Mouse (Mus musculus) C2C12 (cell line): ENCODE results near the gene Sh2d3c. TPM values are rescaled to one million over a fixed set of nuclear protein-coding genes. Genes with fewer than 3 reads are reported as not detected.
A peak's percentile ranks its signal among the peaks of the same experiment; 100 is the strongest.

Experiments
- H3K27me3 ChIP-seq: one replicate; pipeline ENCODE4 v1.6.1; 2011; ENCODE audit not compliant: control insufficient read depth, insufficient read depth, insufficient read length
- H3K36me3 ChIP-seq: one replicate; pipeline ENCODE4 v1.6.1; 2011; ENCODE audit not compliant: control insufficient read depth, insufficient read depth
- H3K4me3 ChIP-seq: one replicate; pipeline ENCODE4 v1.5.1; 2011; ENCODE audit warnings: mild to moderate bottlenecking, control low read depth; ENCODE audit not compliant: poor library complexity, insufficient read depth, severe bottlenecking
- H3K79me2 ChIP-seq: one replicate; pipeline ENCODE4 v1.6.1; 2011; ENCODE audit not compliant: control insufficient read depth, insufficient read depth
- H3K79me3 ChIP-seq: one replicate; pipeline ENCODE4 v1.6.1; 2011; ENCODE audit warnings: low read depth, control low read depth
- H3ac ChIP-seq: one replicate; pipeline ENCODE3; 2011; ENCODE audit warnings: low read depth; ENCODE audit not compliant: control insufficient read depth, insufficient read length
- CEBPB ChIP-seq: IDR thresholded peaks from one replicate; pipeline ENCODE4 v1.6.1; 2011; ENCODE audit warnings: low read depth, mild to moderate bottlenecking, control low read depth, moderate library complexity
- CTCF ChIP-seq: IDR thresholded peaks from one replicate; pipeline ENCODE4 v1.5.1; 2011; ENCODE audit not compliant: control insufficient read depth, insufficient read depth, insufficient read length
- FOSL1 ChIP-seq: IDR thresholded peaks from one replicate; pipeline ENCODE4 v1.8.0; 2011; ENCODE audit warnings: mild to moderate bottlenecking, low read length; ENCODE audit not compliant: poor library complexity, insufficient read depth, severe bottlenecking
- MAX ChIP-seq: IDR thresholded peaks from one replicate; pipeline ENCODE4 v1.6.1; 2011; ENCODE audit warnings: mild to moderate bottlenecking, control low read depth
- MYOD1 ChIP-seq: IDR thresholded peaks from one replicate; pipeline ENCODE4 v1.6.1; 2011; ENCODE audit warnings: low read depth; ENCODE audit not compliant: control insufficient read depth, insufficient read length
- MYOG ChIP-seq: IDR thresholded peaks from one replicate; pipeline ENCODE4 v1.6.1; 2011; ENCODE audit not compliant: control insufficient read depth, insufficient read length; ENCODE audit errors: extremely low read depth
- USF1 ChIP-seq: IDR thresholded peaks from one replicate; pipeline ENCODE4 v1.6.1; 2011; ENCODE audit warnings: low read depth, mild to moderate bottlenecking, control low read depth, moderate library complexity
- polyA plus RNA-seq: library from polyadenylated mRNA; unstranded; fragments of >200 nt; fragmentation: generic; extraction: Trizol; gene quantifications from one replicate; pipeline ENCODE4 v1.2.1, GENCODE M21; 2012; ENCODE audit warnings: missing spikeins

The Sh2d3c gene
- polyA plus RNA-seq, 1 experiment, result 0.50 TPM

DNA sequence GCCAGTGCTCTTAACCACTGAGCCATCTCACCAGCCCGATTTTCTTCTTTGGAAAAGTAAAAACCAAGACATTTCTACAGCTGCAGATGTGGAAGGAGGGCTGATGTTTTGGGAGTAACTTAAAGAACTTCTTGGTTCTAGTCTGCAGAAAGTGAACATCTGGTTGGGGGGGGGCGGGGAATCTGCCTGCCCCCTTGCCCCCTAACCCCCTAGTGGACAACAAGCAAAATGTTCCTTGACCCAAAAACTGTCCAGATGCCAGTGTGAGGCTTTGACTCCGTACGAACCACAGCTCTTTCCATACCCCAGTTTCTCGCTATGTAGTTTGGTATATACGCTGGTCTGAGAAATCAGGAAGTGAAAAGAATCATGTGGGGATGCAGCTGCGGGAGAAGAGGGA lies 29.3 kb downstream of the Sh2d3c start:
- no peak overlapping the region for H3ac ChIP-seq
- TF ChIP-seq MYOG, result no peak
- H3K79me3 ChIP-seq, result no peaks in the 10 kb centered on the region
- no peaks in the 10 kb centered on the region for H3K79me2 ChIP-seq
- H3K27me3 ChIP-seq, result peaks cover 26% of the 10 kb centered on the region
- H3K36me3 ChIP-seq, result no peaks in the 10 kb centered on the region
- H3K4me3 ChIP-seq, result no peak overlapping the region

DNA sequence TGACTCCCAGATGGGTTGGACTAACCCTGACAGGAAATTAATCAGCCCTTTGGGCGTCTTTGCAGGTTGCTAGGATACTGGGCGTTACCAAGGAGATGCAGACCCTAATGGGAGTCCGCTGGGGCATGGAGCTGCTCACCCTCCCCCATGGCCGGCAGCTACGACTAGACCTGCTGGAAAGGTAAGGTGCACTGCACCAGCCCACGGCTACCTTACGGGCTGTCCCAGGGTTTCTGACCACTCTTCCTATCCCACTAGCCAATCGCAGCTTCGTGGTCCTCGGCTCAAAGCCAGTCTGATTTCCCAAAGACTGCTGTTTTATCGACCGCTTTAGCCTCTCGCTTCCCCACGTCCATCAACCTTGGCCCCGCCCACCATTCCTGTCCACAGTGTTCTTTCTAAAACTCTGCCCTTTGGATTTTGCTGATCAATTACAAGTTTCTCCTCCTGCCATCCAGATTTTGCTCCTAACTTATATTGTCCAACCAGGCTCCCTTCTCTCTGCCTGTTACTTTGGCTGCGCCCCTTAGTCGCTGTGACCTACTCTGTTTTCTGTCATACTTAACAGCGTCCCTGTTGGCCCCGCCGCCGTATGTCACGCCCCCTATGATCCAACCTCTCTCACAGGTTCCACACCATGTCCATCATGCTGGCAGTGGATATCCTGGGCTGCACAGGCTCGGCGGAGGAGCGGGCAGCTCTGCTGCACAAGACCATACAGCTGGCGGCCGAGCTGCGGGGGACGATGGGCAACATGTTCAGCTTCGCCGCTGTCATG lies 30.2 kb downstream of the Sh2d3c start:
- no peak overlapping the region for H3K4me3 ChIP-seq

GRCm38 (mm10) chr2:32751665-32752033 lies 30.8 kb downstream of the Sh2d3c start:
- peaks cover 14% of the 10 kb centered on the region for H3K27me3 ChIP-seq
- TF ChIP-seq MYOD1 (no peak), USF1 (no peak), MAX (no peak), MYOG (no peak), CTCF (no peak), CEBPB (no peak), FOSL1 (no peak)
- H3K79me3 ChIP-seq, result no peaks in the 10 kb centered on the region
- H3K4me3 ChIP-seq, result no peak overlapping the region
- no peaks in the 10 kb centered on the region for H3K79me2 ChIP-seq
- H3ac ChIP-seq, result no peak overlapping the region
- H3K36me3 ChIP-seq, result no peaks in the 10 kb centered on the region

More for the DNA sequence above, 30.2 kb downstream of the Sh2d3c start:
- no peaks in the 10 kb centered on the region for H3K79me3 ChIP-seq
- peaks cover 19% of the 10 kb centered on the region for H3K27me3 ChIP-seq
- H3K79me2 ChIP-seq, result no peaks in the 10 kb centered on the region
- no peak for TF ChIP-seq MYOG
- H3ac ChIP-seq, result no peak overlapping the region
- no peaks in the 10 kb centered on the region for H3K36me3 ChIP-seq

DNA sequence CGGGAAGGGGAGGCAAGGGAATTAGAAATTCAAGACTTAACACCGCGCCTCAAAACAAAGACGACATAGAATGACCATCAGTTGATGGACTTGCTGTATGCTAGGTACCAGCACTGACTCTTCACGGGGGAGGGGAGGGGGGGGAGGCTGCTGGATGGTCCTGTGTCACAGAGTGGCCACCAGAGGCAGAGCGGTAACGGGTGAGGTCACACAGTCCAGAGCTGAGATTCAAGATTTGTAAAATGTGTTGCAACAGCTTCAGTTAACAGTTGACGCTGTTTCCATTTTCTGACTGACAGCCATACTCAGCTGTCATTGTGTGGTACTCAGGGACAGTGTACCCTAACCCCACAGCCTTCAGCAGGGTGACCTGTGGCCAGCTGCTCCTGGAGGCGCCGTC lies 31.3 kb downstream of the Sh2d3c start:
- Histone ChIP-seq H3K4me3 (no peak overlapping the region), H3ac (no peak overlapping the region), H3K79me3 (no peaks in the 10 kb centered on the region), H3K79me2 (no peaks in the 10 kb centered on the region), H3K27me3 (peaks cover 8% of the 10 kb centered on the region), H3K36me3 (no peaks in the 10 kb centered on the region)
- no peak for TF ChIP-seq USF1
- TF ChIP-seq CEBPB, result no peak
- TF ChIP-seq CTCF, result no peak
- TF ChIP-seq FOSL1, result no peak
- TF ChIP-seq MAX, result no peak
- TF ChIP-seq MYOG, result no peak
- TF ChIP-seq MYOD1, result no peak

- Histone ChIP-seq H3K79me2 (no peaks in the 10 kb centered on the region), H3K79me3 (no peaks in the 10 kb centered on the region), H3K4me3 (peak overlapping the region; percentile 55), H3ac (no peak overlapping the region), H3K36me3 (peaks cover 5% of the 10 kb centered on the region), H3K27me3 (peaks cover 6% of the 10 kb centered on the region)
- no peak for TF ChIP-seq MYOD1
- TF ChIP-seq CEBPB, result no peak
- TF ChIP-seq USF1, result no peak
- no peak for TF ChIP-seq MAX
- TF ChIP-seq MYOG, result no peak
- TF ChIP-seq FOSL1, result no peak
- no peak for TF ChIP-seq CTCF
These were observed 35.8 kb downstream of the Sh2d3c start for GRCm38 (mm10) chr2:32756674-32757055.

DNA sequence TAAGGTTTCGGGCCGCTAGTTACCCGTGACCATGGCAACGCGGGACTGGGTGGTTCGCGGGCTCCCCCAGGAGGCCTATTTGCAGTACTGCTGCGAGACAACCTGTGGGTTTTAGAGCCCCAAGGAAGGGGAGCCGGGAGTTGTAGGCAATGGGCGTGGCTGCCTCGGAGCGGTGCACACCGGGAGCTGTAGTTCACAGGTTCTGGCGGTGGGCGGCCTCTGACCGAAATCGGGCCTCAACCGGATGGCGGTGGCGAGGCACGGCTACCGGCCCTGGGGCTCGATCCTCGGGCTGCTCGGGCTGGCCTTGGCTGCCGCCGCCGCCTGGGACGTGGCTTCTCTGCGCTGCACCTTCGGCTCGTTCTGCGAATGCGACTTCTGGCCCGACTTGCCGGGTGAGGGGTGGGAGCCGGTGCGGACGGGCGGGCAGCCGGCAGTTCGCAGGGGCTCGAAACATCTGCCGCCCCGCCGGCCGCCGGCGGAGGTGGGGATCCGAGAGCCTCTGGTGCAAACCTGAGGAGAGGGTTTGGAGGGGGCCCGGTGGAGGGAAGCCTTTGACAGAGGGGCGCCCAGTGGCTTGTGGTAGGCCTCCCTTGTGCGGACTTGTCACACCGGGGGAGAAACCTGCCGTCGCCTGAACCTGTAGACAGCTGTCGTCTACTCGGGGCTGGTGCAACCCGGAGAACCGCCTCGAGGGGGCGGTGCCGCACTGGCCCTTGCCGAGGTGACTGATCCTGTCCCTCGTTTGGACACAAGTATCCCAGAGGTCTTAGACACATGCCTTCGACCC lies 36.4 kb downstream of the Sh2d3c start, which contains the start of gene Tor2a:
Tor2a (plus strand) TSS at position 179 of the 790 bp plus-strand sequence.
- Histone ChIP-seq H3ac (peak within 1 kb of the TSS; percentile 98), H3K79me2 (no peaks in the 10 kb centered on the region), H3K4me3 (peak within 1 kb of the TSS; percentile 55), H3K27me3 (peaks cover 6% of the 10 kb centered on the region), H3K36me3 (peaks cover 10% of the 10 kb centered on the region), H3K79me3 (no peaks in the 10 kb centered on the region)
- TF ChIP-seq CEBPB, result no peak
- no peak for TF ChIP-seq USF1
- no peak for TF ChIP-seq MAX
- peak; percentile 94 for TF ChIP-seq CTCF
- TF ChIP-seq MYOD1, result peak; percentile 33
- no peak for TF ChIP-seq FOSL1
- TF ChIP-seq MYOG, result no peak
